Mouse (Mus musculus) embryo, embryonic 11 days (tissue): ENCODE data around the gene Rbbp4.
A peak's percentile ranks its signal among the peaks of the same experiment; 100 is the strongest.
"Not testable (repeated sequence)": the region's sequence is repeated elsewhere in the genome, so short reads cannot be mapped to it uniquely, and the experiment has no call there.

Source experiments
- DNase-seq: peaks from one replicate; pipeline ENCODE4 v3.0.0-alpha.2; 2015

Rbbp4 gene

DNA sequence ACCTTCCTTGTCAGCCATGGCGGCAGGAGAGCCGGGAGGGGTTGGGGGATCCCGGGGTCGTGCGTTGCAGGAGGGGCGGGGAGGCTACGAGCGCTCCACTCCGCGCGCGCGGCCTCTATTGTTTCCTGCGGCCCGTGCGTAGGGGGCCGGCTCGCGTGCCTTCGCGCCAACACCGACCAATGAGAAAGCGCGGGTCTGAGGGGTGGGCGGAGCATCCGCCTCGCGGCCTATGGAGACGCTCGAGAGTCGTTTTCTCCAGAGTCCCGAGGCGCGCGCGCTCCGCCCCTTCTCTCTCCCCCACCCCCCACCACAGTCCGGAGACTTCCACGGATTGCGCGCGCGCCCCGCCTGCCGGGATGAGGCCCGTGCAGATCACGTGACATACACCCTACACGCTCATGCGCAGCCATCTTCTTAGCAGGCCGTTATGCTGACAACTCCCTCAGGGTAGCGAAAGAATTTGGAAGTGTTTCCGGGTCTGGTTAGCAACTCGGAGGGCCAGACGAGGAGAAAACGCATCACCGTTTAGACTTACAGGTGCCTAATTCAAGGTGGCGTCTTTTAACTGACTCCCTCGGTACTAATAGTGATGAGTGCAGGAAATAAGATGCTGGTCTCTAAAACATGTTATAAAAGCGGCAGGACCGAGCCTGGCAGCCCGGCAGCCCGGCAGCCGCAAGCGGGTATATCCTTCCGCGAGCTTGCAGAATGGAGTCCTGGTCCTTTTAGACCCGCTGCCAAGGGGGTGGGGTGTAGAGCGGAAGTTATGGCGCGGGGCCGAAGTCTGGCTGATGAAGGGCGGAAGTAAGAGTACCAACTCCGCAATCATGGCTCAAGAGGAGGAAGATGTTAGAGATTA lies at the start of gene Rbbp4, which contains the start of gene Zbtb8os:
Gene Rbbp4 (minus strand): TSS at position 155 of the 859 bp plus-strand sequence.
Gene Zbtb8os (plus strand): TSS at position 480 of the 859 bp plus-strand sequence.
- peak; percentile 100 for DNase-seq

DNA sequence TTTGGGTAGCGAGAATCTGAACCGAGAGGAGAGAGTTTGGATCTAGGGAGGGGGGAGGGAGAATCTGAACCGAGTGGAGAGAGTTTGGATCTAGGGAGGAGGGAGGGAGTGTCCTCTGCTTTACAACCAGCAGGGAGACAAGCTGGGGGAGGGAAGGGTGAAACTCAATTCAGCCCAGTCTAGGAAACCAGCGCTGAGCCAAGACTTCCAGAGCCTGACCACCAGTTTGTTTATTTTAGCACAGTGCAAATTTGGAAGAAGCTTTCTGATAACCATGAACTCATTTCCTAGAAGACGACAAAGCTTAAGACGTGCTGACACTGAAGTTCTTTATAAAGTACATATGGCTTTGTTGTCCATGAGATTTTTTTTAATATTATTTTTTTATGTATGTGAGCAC lies 49.3 kb upstream of the Rbbp4 start:
- DNase-seq: no peak

DNA sequence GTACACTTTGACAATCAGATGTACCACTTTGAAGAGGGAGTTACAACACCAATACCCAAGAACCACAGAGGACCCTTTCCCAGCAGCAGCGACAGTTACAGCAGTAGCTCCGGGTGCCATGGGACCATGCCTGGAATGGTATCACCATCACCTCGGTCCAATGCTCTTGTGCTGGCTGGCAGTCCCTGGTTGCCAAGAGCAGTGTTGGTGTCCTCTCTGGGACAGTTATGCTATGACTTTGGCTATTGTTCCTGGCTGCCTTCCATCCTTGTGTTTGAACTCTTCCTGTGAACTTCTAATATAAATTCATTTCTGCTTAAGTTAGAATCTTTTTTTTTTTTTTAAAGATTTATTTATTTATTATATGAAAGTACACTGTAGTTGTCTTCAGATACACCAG lies 48.4 kb upstream of the Rbbp4 start:
- no peak for DNase-seq

DNA sequence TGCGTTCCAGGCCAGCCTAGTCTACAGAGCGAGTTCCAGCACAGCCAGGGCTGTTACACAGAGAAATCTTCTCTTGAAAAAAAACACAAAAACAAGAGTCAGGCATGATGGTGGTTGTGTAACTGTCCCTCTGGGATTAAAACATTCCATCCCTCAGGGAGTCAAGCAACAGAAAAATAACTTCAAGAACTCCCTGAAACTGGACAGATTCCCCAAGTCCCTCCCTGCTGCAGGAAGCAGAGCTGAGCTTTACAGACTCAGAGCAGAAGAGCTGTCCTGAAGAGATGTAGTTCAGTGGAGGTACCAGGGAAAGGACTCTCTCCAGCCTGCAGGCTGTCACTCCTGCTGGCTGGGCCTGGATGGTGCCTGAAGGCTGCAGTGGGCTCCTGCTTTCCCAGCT lies 47.3 kb upstream of the Rbbp4 start:
- no peak for DNase-seq

DNA sequence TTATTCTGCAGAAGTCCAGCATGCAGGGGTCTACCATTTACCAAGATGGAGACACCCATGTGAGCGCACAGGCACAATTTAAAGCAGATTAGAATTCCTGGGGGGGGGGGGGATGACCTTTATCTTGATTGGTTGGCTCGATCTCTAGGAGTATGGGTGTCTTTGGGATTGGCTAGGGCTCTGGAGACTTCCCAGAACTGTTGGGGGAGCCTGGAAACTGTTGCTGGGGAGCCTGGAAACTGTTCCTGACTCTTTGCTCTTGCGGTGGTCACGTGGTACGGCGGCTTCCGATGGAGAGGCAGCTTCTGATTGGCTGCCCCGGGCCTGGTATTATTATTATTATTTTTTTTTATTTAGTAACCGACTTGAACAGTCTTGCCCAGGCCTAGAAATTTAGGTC lies 46.9 kb upstream of the Rbbp4 start:
- no peak for DNase-seq

DNA sequence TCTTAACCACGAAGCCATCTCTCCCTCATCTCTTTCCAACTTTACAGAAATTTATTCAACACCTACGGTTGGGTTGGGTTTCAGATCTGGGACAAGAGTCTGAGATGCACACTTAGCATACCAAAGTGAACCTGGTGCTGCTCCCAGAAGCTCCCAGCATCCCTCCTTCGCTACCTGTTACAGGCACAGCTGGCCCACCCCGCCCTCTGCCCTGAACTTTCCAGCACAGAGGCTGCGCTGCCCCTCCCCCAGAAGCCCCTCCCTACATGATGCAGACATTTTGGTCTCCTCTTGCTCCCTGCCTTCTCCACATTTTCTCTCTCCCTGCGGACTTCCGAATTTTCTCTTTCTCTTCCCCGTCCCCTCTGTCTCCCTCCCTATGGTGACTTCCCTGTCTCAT lies 46.0 kb upstream of the Rbbp4 start:
- no peak for DNase-seq

DNA sequence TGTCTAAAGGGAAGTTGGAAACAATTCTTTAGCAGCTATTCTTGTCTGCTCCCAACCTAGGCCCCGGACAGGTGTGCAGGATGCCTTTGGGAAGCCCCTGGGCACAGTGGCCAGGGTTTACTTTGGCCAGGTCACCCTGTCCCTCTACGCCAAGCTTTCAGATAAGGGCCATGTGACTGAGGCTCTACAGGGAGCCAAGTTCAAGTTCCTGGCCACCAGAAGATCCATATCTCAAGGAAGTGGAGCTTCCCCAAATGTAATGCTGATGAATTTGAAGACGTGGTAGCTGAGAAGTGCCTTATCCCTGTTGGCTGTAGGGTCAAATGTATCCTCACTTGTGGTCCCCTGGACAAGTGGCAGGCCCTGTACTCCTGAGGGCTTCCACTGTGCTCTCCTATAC lies 44.6 kb upstream of the Rbbp4 start:
- DNase-seq: no peak

DNA sequence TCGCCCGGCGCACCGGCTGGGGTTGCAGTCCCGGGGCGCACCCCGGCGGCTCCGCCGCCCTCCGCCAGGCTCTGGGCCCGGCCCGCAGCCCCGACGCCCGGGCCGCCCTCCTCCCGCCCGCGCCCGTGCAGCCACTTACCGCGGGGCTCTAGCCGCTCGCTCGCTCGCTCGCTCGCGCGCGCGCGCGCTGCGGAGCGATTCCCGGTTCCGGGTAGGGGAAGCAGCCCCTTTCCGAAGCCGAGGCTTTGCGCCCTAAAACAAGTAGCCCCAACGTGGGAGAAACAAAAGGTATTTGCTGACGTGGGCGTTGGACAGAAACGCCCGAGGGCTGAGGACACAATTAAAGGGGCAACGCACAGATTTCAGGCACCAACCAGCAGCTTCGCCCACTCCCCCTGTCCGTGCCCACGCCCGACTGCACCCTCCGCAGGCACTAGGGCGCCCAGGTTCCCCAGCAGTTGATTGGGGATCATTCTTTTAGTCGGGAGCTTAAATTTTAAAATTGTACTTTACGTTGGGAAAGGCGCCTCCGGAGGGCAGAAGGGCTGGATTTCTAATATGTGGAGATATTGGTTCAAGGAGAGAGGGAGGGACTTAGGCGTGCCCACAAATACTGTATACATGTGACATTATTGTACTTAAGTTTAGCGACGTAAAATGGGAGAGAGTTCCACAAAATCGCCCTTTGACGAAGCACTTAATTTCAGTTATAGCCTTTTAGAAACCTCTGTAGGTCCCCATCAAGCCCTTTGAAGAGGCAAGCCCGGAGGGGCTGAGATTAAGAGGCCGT lies 42.6 kb upstream of the Rbbp4 start, which contains the start of gene Zbtb8a:
Gene Zbtb8a (minus strand): TSS at position 516 of the 790 bp plus-strand sequence.
- DNase-seq: peak; percentile 85

DNA sequence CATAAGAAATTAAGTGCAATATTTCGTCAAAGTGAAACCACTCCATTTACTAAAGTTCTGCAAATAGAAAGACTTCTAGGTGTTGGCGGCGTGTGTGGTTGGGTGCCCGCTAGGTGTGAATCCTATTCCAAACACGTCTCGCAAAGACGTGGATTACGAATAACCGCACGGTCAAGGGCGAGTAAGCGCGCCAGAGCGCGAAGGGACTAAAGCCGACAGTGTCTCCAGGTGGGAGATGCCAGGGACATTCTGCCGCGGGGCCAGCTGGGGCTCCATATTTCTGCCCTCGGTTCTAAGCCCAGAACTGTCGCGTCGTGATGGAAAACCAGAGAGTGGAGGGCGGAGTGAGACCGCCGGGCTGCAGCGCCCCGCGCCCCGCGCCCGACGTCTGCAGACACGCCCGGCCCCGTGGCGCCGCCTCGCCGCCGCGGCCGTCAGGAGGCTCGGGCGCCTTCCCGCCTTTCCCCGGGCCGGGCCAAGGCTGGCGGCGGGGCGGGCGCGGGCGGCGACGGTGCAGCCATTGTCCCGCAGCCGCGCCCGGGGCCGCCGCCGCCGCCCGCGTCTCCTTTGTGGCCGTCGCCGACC lies 41.9 kb upstream of the Rbbp4 start:
- peak; percentile 67 for DNase-seq

DNA sequence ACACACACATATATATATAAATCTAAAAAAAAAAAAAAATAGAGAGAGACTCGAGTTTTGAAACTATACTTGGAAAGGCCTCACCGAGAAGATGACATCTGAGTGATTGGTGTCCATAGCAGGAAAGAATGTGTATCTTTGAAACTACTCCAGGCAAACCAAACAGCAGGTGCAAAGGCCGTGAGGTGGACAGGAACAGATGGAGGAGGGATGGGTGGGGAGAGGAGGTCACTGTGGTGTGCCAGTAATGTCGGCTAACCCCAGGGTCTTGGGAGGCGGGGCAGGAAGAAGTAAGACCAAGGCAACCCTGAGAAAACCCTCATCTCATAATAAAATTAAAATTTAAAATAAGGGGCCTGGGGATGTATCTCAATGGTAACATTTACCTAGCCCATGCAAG lies 40.7 kb upstream of the Rbbp4 start:
- no peak for DNase-seq

DNA sequence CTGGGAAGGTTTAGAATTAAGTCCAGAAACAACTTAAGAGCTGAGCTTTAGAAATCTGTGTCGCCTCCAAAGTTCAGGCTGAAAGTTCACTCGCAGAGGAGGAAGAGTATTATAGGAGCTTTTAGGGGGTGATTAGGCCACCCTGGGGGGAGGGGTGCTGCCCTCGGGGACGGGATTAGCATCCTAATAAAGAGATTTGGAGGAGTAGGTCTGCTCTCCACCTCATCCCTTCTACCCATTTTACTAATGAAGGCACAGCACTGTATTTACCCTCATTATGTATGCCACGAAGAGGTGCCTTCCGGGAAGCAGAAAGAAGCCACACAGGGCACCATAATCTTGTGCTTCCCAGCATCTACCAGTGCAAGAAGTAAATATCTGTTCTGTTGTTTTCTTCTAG lies 39.8 kb upstream of the Rbbp4 start:
- DNase-seq: no peak

DNA sequence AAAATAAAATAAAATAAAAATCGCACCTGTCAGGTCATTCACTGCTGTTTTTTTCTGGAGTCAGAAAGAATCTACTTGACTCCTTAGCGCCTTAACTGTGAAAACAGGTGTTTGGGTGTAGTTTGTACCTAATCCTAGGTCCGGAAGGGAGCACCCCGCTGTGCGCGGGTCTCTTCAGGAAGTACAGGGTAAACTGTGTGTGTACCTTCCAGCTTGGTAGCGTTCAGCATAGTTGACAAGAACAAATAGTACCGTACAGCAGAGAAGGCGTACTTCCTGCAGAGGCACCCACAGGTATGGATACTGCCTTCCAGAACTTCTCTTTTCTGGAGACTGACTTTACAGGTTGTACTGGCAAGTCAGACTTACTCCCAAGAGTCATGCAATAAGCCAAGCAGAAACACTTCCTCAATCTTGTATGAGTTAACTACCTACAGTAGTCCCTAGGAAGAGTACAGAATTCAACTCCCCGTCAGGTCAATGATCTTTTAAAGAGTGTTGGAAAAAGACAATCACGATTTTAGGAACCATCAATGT lies 39.1 kb upstream of the Rbbp4 start:
- no peak for DNase-seq

DNA sequence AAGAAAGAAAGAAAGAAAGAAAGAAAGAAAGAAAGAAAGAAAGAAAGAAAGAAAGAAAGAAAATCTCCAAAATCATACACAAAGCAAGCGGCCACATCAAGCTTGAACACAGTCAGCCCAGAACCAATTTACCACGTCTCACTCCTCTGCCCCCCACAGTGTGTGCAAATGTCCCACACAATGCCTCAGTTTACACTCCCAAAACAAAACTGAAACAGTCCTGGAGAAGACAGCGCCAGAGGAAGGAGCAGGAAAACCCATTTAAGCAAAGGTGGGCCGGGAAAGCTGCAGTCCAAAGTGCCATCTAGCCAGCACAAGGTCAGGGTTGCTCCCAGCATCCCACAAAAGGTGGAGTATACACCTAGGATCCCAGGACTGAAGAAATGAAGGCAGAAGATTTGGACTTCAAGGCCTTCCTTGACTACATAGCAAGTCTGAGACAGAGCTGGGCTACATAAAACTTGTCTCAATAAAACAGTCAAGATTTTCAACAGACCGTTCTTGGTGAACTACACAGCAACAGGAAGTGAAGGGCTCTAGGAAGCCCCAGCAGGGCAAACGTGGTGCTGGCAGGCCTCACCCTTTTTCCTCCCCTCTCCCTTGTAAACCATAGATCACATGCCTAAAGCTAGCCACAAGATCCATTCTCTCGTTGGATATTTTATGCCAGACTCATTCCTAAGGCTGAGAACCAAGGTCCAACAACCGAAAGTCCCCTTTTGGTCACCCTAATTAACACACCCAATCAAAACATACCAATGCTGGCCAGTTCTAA lies 38.2 kb upstream of the Rbbp4 start:
- DNase-seq: no peak

DNA sequence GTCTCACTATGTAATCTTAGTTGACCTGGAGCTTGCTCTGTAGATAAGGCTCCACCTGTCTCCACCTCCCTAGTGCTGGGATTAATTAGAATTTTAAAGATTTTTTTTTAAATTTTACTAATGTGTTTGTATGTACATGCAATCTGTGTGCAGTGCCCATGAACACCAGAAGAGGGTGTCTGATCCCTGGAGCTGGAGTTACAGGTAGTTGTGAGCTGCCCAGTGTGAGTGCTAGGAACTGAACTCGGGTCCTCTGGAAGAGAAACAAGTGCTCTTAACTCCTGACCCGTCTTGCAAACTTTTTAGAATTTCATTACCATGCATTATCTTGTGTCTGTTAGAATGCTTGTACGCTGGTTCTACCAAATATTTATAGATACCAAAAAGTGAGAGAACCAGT lies 36.2 kb upstream of the Rbbp4 start:
- DNase-seq: no peak

DNA sequence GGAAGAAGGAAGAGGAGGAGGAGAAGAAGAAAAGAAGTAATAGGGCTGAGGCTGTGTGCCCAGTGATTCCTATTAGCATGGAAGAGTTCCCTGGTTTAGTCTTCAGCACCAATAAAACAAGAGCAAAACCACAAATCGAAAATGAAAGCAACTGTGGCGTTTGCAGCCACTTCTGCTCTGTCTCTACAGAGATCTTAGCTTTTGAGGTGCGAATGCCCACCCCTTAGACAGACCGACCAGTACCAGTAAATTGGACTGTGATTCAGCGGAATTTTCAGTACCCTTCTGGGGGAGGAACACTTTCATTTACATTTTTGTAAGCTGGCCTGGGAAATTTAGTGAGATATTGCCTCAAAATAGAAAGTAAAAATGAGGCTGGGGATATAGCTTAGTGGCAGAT lies 30.1 kb upstream of the Rbbp4 start:
- no peak for DNase-seq

DNA sequence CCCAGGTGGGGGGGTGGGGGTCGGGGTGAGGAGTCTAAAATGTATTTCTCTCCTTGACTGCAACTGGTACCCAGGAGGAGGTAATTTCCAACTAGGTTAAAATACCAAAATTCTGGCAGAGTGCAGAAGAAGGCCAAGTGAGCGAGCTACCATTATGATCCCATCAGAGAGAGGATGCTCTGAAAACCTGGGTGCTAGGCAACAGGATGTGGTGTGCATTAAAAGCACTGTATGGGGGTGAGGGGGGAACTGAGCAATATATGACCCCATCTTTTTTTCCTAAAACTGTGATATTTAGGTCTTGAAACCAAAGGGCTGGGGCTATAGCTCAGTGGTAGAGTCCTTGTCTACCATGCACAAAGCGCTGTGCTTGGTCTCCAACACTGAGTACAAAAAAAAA lies 29.2 kb upstream of the Rbbp4 start:
- no peak for DNase-seq

DNA sequence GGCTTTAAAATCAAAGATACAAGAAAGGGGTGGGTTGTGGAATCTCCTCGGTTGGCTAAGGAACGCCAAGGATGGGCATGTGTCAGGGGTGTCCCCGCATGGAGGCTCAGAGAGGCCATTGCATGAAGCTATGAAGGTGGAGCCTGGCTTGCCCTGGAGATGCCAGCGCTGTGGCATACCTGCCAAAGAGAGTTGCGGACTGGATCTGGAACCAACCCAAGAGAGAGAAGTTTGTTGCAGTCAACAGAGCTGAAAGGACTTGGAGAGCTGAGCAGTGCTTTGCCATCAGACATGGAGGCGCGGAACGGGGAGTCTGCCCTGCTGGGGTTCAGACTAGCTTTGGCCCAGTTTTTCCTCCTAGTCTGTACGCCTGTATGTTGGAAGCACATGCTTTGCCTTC lies 28.3 kb upstream of the Rbbp4 start:
- DNase-seq: no peak

DNA sequence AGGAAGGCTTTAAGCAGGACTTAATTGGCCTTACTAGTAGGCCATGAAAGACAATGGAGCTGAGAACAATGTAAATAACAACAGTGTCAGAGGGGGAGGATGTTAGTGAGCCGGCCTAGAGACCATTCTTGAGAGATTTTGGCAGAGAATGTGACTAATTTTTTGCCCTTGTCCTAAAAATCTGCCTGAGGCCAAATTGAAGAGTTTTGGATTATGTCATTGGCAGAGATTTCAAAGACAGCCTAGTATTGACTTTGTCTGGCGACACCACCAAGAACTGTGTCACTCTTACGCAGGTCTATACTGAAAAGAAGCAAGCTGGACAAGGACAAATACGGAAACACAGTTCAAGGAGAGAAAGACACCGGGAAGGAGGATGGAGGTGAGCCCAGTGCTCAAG lies 27.6 kb upstream of the Rbbp4 start:
- DNase-seq: no peak

DNA sequence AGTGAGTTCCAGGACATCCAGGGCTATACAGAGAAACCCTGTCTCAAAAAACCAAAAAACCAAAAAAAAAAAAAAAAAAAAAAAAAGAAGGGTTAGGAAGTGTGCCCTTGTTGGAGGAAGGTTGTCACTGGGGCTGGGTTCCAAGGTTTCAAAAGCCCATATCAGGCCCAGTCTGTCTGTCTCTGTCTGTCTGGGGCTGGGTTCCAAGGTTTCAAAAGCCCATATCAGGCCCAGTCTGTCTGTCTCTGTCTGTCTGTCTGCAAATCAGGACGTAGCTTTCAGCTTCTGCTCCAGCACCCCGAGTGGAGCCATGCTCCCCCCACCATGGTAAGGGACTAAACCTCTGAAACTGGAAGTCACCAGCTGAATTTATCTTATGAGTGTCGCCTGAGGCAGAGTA lies 27.1 kb upstream of the Rbbp4 start:
- not testable (repeated sequence) for DNase-seq

DNA sequence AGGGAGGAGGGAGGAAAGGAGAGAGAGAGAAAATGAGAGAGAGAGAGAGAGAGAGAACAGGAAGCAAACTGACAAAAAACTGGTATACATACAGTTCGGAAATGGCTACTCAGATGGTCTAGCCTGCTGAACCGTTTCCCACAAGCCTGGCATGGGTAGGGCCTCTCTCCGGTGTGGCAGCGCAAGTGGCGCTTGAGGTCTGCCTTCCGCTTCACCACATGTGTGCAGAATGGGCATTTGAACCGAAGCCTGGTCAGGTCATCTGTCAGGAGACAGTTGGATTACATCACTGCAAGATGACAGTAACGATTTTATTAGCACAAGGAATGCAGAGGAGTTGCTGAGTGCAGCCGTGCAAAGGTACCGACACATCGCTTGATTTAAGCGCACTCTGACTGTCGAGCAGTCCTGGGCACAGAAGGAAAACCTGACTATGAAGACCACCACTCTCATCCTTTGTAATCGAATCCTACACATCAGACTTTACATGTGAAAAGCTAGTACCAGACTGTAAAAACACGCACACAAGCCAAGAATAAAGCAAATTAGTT lies 22.5 kb upstream of the Rbbp4 start:
- DNase-seq: no peak

DNA sequence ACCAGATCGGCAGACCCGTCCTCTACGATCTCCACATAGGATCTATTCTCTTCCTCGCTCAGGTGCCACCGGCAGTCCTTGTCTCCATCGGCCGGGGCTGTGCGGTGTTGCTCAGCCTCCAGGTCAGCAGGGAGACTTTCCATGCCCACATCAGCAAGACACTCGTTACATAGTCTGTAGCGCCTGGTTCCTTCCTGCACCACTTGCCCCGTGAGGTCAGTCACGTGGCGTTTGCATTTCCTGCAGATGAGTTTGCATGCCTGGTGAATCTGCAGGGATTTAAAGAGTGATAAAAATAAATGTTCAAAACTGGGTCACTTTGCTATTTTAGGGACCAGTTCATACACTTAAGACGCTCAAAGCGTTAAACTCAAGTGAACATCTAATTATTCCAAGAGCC lies 19.1 kb upstream of the Rbbp4 start:
- no peak for DNase-seq

DNA sequence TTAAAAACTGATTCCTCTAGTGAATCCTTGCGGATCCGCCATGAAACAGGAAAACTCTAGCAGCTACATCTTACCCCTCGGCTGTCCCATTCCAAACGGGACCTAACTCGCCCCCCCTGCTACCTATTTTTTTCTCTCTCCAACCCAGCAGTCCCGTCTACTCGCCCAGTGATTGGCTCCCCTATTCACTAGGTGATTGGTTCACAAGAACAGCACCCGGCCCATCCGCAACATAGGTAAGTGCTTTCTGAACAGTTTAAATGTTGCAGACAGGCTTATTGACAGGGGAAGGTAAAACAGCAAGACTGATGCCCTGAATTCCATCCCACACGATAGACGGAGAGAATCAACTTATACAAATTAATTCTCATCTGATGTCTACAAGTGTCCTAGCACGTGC lies 18.0 kb upstream of the Rbbp4 start:
- no peak for DNase-seq
